Mouse (Mus musculus): ENCODE measurements around the gene Casc1. TPM values are rescaled to one million over a fixed set of nuclear protein-coding genes. Genes with fewer than 3 reads are reported as not detected.

Casc1 gene
- polyA plus RNA-seq, 1 experiment = 0.11 TPM

- H3K79me2 ChIP-seq (ENCODE audit: control insufficient read depth, insufficient read depth) = peaks cover 11% of the 10 kb centered on the region
- peak overlapping the region; percentile 79 for H3K4me3 ChIP-seq
- peak overlapping the region; percentile 84 for H3ac ChIP-seq (ENCODE audit: control insufficient read depth, insufficient read length)
- no peak for TF ChIP-seq POLR2AphosphoS2 (IDR thresholded peaks at IDR 0.05; ENCODE audit: insufficient read length, low read depth)
- TF ChIP-seq REST (IDR thresholded peaks at IDR 0.05; ENCODE audit: insufficient read depth, insufficient read length) = no peak
- TF ChIP-seq POLR2A (IDR thresholded peaks at IDR 0.05; ENCODE audit: insufficient read length, low read depth) = no peak
- no peak for TF ChIP-seq TCF12 (IDR thresholded peaks at IDR 0.05; ENCODE audit: insufficient read depth, poor library complexity, severe bottlenecking)
- TF ChIP-seq MAX (IDR thresholded peaks at IDR 0.05; ENCODE audit: low read depth) = no peak
- TF ChIP-seq CEBPB (IDR thresholded peaks at IDR 0.05; ENCODE audit: insufficient read depth, poor library complexity, severe bottlenecking) = no peak
- TF ChIP-seq MYOG (IDR thresholded peaks at IDR 0.05; ENCODE audit: control insufficient read depth in 1 of 3, insufficient read depth in 1 of 3, insufficient read length in 2 of 3, low read depth in 2 of 3) = no peak
- TF ChIP-seq TCF3 (IDR thresholded peaks at IDR 0.05; ENCODE audit: insufficient read length, low read depth) = no peak
- TF ChIP-seq USF1 (IDR thresholded peaks at IDR 0.05; ENCODE audit: low read depth) = no peak
- no peak for TF ChIP-seq E2F4 (IDR thresholded peaks at IDR 0.05; ENCODE audit: insufficient read depth)
- TF ChIP-seq MYOD1 (IDR thresholded peaks at IDR 0.05; ENCODE audit: control insufficient read depth in 1 of 3, insufficient read length in 2 of 3, low read depth in 2 of 3) = no peak
- no peak for TF ChIP-seq SRF (IDR thresholded peaks at IDR 0.05; ENCODE audit: control insufficient read depth, insufficient read length, low read depth)
- peak overlapping the region; percentile 84 for H3K4me2 ChIP-seq (ENCODE audit: low read depth)
- H3K36me3 ChIP-seq (ENCODE audit: control insufficient read depth, insufficient read depth) = peaks cover 7% of the 10 kb centered on the region
- H3K27me3 ChIP-seq (ENCODE audit: control insufficient read depth, insufficient read depth, insufficient read length) = no peaks in the 10 kb centered on the region
These were observed 836 bp upstream of the Casc1 start for GRCm38 (mm10) chr6:145211376-145212305.

- Histone ChIP-seq H3K4me3 (peak overlapping the region; percentile 79), H3K27me3 (ENCODE audit: control insufficient read depth, insufficient read depth, insufficient read length) (no peaks in the 10 kb centered on the region), H3K79me2 (ENCODE audit: control insufficient read depth, insufficient read depth) (peaks cover 11% of the 10 kb centered on the region), H3ac (ENCODE audit: control insufficient read depth, insufficient read length) (no peak overlapping the region), H3K4me2 (ENCODE audit: low read depth) (peak overlapping the region; percentile 72), H3K36me3 (ENCODE audit: control insufficient read depth, insufficient read depth) (no peaks in the 10 kb centered on the region)
- TF ChIP-seq MAX (IDR thresholded peaks at IDR 0.05; ENCODE audit: low read depth) (no peak), SRF (IDR thresholded peaks at IDR 0.05; ENCODE audit: control insufficient read depth, insufficient read length, low read depth) (no peak), MYOD1 (IDR thresholded peaks at IDR 0.05; ENCODE audit: control insufficient read depth in 1 of 3, insufficient read length in 2 of 3, low read depth in 2 of 3) (no peak), POLR2AphosphoS2 (IDR thresholded peaks at IDR 0.05; ENCODE audit: insufficient read length, low read depth) (no peak), TCF12 (IDR thresholded peaks at IDR 0.05; ENCODE audit: insufficient read depth, poor library complexity, severe bottlenecking) (no peak), POLR2A (IDR thresholded peaks at IDR 0.05; ENCODE audit: insufficient read length, low read depth) (no peak), CEBPB (IDR thresholded peaks at IDR 0.05; ENCODE audit: insufficient read depth, poor library complexity, severe bottlenecking) (no peak), E2F4 (IDR thresholded peaks at IDR 0.05; ENCODE audit: insufficient read depth) (no peak), USF1 (IDR thresholded peaks at IDR 0.05; ENCODE audit: low read depth) (no peak), REST (IDR thresholded peaks at IDR 0.05; ENCODE audit: insufficient read depth, insufficient read length) (no peak), MYOG (IDR thresholded peaks at IDR 0.05; ENCODE audit: control insufficient read depth in 1 of 3, insufficient read depth in 1 of 3, insufficient read length in 2 of 3, low read depth in 2 of 3) (no peak), TCF3 (IDR thresholded peaks at IDR 0.05; ENCODE audit: insufficient read length, low read depth) (no peak)
These were observed 637 bp downstream of the Casc1 start for GRCm38 (mm10) chr6:145210056-145210680.

- Histone ChIP-seq H3ac (ENCODE audit: control insufficient read depth, insufficient read length) (no peak overlapping the region), H3K4me2 (ENCODE audit: low read depth) (no peak overlapping the region), H3K79me2 (ENCODE audit: control insufficient read depth, insufficient read depth) (no peaks in the 10 kb centered on the region), H3K4me3 (no peak overlapping the region), H3K27me3 (ENCODE audit: control insufficient read depth, insufficient read depth, insufficient read length) (no peaks in the 10 kb centered on the region), H3K36me3 (ENCODE audit: control insufficient read depth, insufficient read depth) (no peaks in the 10 kb centered on the region)
- TF ChIP-seq CEBPB (IDR thresholded peaks at IDR 0.05; ENCODE audit: insufficient read depth, poor library complexity, severe bottlenecking) (no peak), MYOD1 (IDR thresholded peaks at IDR 0.05; ENCODE audit: control insufficient read depth in 1 of 3, insufficient read length in 2 of 3, low read depth in 2 of 3) (no peak), MYOG (IDR thresholded peaks at IDR 0.05; ENCODE audit: control insufficient read depth in 1 of 3, insufficient read depth in 1 of 3, insufficient read length in 2 of 3, low read depth in 2 of 3) (no peak), REST (IDR thresholded peaks at IDR 0.05; ENCODE audit: insufficient read depth, insufficient read length) (no peak), TCF12 (IDR thresholded peaks at IDR 0.05; ENCODE audit: insufficient read depth, poor library complexity, severe bottlenecking) (no peak), SRF (IDR thresholded peaks at IDR 0.05; ENCODE audit: control insufficient read depth, insufficient read length, low read depth) (no peak), TCF3 (IDR thresholded peaks at IDR 0.05; ENCODE audit: insufficient read length, low read depth) (no peak), E2F4 (IDR thresholded peaks at IDR 0.05; ENCODE audit: insufficient read depth) (no peak), USF1 (IDR thresholded peaks at IDR 0.05; ENCODE audit: low read depth) (no peak), POLR2A (IDR thresholded peaks at IDR 0.05; ENCODE audit: insufficient read length, low read depth) (no peak), MAX (IDR thresholded peaks at IDR 0.05; ENCODE audit: low read depth) (no peak), POLR2AphosphoS2 (IDR thresholded peaks at IDR 0.05; ENCODE audit: insufficient read length, low read depth) (no peak)
These were observed 5.7 kb downstream of the Casc1 start for GRCm38 (mm10) chr6:145205142-145205541.

- Histone ChIP-seq H3K4me3 (no peak overlapping the region), H3ac (ENCODE audit: control insufficient read depth, insufficient read length) (no peak overlapping the region), H3K27me3 (ENCODE audit: control insufficient read depth, insufficient read depth, insufficient read length) (no peaks in the 10 kb centered on the region), H3K79me2 (ENCODE audit: control insufficient read depth, insufficient read depth) (no peaks in the 10 kb centered on the region), H3K4me2 (ENCODE audit: low read depth) (no peak overlapping the region), H3K36me3 (ENCODE audit: control insufficient read depth, insufficient read depth) (no peaks in the 10 kb centered on the region)
- TF ChIP-seq POLR2A (IDR thresholded peaks at IDR 0.05; ENCODE audit: insufficient read length, low read depth) (no peak), CEBPB (IDR thresholded peaks at IDR 0.05; ENCODE audit: insufficient read depth, poor library complexity, severe bottlenecking) (no peak), MYOG (IDR thresholded peaks at IDR 0.05; ENCODE audit: control insufficient read depth in 1 of 3, insufficient read depth in 1 of 3, insufficient read length in 2 of 3, low read depth in 2 of 3) (no peak), TCF12 (IDR thresholded peaks at IDR 0.05; ENCODE audit: insufficient read depth, poor library complexity, severe bottlenecking) (no peak), USF1 (IDR thresholded peaks at IDR 0.05; ENCODE audit: low read depth) (no peak), SRF (IDR thresholded peaks at IDR 0.05; ENCODE audit: control insufficient read depth, insufficient read length, low read depth) (no peak), TCF3 (IDR thresholded peaks at IDR 0.05; ENCODE audit: insufficient read length, low read depth) (no peak), MAX (IDR thresholded peaks at IDR 0.05; ENCODE audit: low read depth) (no peak), REST (IDR thresholded peaks at IDR 0.05; ENCODE audit: insufficient read depth, insufficient read length) (no peak), MYOD1 (IDR thresholded peaks at IDR 0.05; ENCODE audit: control insufficient read depth in 1 of 3, insufficient read length in 2 of 3, low read depth in 2 of 3) (no peak), POLR2AphosphoS2 (IDR thresholded peaks at IDR 0.05; ENCODE audit: insufficient read length, low read depth) (no peak)
These were observed 6.4 kb downstream of the Casc1 start for GRCm38 (mm10) chr6:145204440-145204839.
